Mouse (Mus musculus): ENCODE measurements around the gene Pkhd1. TPM values are rescaled to one million over a fixed set of nuclear protein-coding genes. Genes with fewer than 3 reads are reported as not detected.

Pkhd1 gene
- polyA plus RNA-seq (2012; fragmentation: generic; extraction: Trizol), result under 1 TPM in 1 of 2 experiments, not detected in 1; under 0.01 TPM

GRCm38 (mm10) chr1:20617849-20618530 is at the start of gene Pkhd1:
Gene Pkhd1, minus strand, starts transcription at chr1:20618064.

Other genes starting within 250 kb of the Pkhd1 start
- not detected for gene Il17a, start 112.8 kb upstream of the Pkhd1 start, polyA plus RNA-seq (2012; fragmentation: generic; extraction: Trizol)
- gene Il17f, start 172.6 kb upstream of the Pkhd1 start, polyA plus RNA-seq (2012; fragmentation: generic; extraction: Trizol), result under 1 TPM in 1 of 2 experiments, not detected in 1; 0.12 TPM
- gene Mcm3, start 202.2 kb upstream of the Pkhd1 start, polyA plus RNA-seq (2012; fragmentation: generic; extraction: Trizol), result 10 to 100 TPM; 22.7 to 98.5 TPM